ENCODE assay signal across 15 mouse cellular contexts in the genomic region with DNA sequence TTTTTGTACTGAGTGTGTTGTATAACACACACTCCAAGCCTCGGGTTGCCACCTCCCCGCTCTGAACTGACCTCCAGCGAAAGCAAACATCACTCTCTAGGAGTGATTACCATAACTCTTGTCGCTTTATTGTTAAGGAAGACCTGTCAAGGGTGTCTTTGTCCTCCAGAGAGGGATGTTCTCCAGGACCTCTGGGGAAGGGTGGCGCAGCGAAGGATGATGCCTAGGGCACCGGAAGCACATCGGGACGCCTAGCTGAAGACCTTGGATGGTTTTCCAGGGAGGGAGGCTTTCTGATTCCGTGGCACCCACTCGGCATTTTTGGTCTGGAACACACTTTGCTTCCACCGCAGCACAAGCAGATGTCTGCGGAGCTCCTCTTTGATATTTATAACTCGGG. TPM values are rescaled to one million over a fixed set of nuclear protein-coding genes. Genes with fewer than 3 reads are reported as not detected.
DNase-seq lines count a peak whose midpoint lies in the region; ATAC-seq lines count a peak whose summit lies in the region.
"Had no signal": no experiment of that assay in that cellular context is flagged by ENCODE, and none has a peak within 500 bp of the region (broad histone marks: within the 10 kb centered on the region; RNA-seq: fewer than 3 reads in every experiment).

No protein-coding gene starts in this region.

- no peak overlapping the region for H3K4me3 ChIP-seq in heart, embryonic 13.5 days
- H3K4me3 ChIP-seq in lung, embryonic 15.5 days, result no peak overlapping the region
- no peak overlapping the region for H3K4me3 ChIP-seq in intestine, embryonic 16.5 days (ENCODE audit: low read length)
- H3K4me3 ChIP-seq: embryonic facial prominence, embryonic 15.5 days had no signal

- H3K4me1 ChIP-seq in heart, embryonic 13.5 days, result peaks cover 50% of the 10 kb centered on the region
- H3K4me1 ChIP-seq in lung, embryonic 15.5 days, result peaks cover 31% of the 10 kb centered on the region
- H3K4me1 ChIP-seq in intestine, embryonic 16.5 days (ENCODE audit: control insufficient read depth, insufficient read depth, low read length), result peaks cover 22% of the 10 kb centered on the region

- no peaks in the 10 kb centered on the region for H3K9me3 ChIP-seq in heart, embryonic 13.5 days
- H3K9me3 ChIP-seq in lung, embryonic 15.5 days, result no peaks in the 10 kb centered on the region
- no peaks in the 10 kb centered on the region for H3K9me3 ChIP-seq in intestine, embryonic 16.5 days (ENCODE audit: control insufficient read depth, low read length)
- H3K9me3 ChIP-seq: embryonic facial prominence, embryonic 15.5 days had no signal

- no peak for DNase-seq in heart, postnatal 4 days
- DNase-seq in lung, adult 18-20 months, result no peak
- peak; percentile 82 for DNase-seq in ES-CJ7 (ENCODE audit: low read depth, low spot score)
- no peak for DNase-seq in adrenal gland, postnatal 14 days
- no peak for DNase-seq in left cerebral cortex, postnatal 10 days (ENCODE audit: extremely low spot score in 1 of 2, low spot score in 2 of 2)
- DNase-seq: adrenal gland, adult 2 months; cerebellum, postnatal 36 days; kidney, adult 18-20 months; layer of hippocampus, adult 9-11 months had no signal

- H3K4me2 ChIP-seq in heart, embryonic 13.5 days, result peak overlapping the region; percentile 86
- no peak overlapping the region for H3K4me2 ChIP-seq in lung, embryonic 15.5 days
- no peak overlapping the region for H3K4me2 ChIP-seq in intestine, embryonic 16.5 days (ENCODE audit: low read depth, low read length)

- intact Hi-C loops in left cerebral cortex, postnatal 10 days (cut with DNase I), result no loop called here

- ATAC-seq in heart, embryonic 13.5 days (ENCODE audit: extremely low read depth, insufficient number of reproducible peaks, low FRiP score, low TSS enrichment), result no peak
- ATAC-seq in lung, embryonic 15.5 days (ENCODE audit: borderline replicate concordance, extremely low read depth, low FRiP score, low TSS enrichment), result no peak
- ATAC-seq in intestine, embryonic 16.5 days, result no peak
- ATAC-seq: forebrain, embryonic 16.5 days; Patski had no signal

- no peak overlapping the region for H3K27ac ChIP-seq in heart, embryonic 13.5 days (replicated peaks)
- H3K27ac ChIP-seq in lung, embryonic 15.5 days, result peak overlapping the region; percentile 95
- 0 out of 2 replicates have a peak overlapping the region, but pooled peaks have one; percentile 28 for H3K27ac ChIP-seq in intestine, embryonic 16.5 days (ENCODE audit: low read length)
- H3K27ac ChIP-seq: embryonic facial prominence, embryonic 15.5 days had no signal

- 50% methylated on average over 14 of the region's 14 CpGs for WGBS in heart, embryonic 13.5 days
- 49% methylated on average over 14 of the region's 14 CpGs for WGBS in lung, embryonic 15.5 days
- 46% methylated on average over 14 of the region's 14 CpGs for WGBS in intestine, embryonic 16.5 days

- no peak overlapping the region for H3K9ac ChIP-seq in heart, embryonic 13.5 days
- no peak overlapping the region for H3K9ac ChIP-seq in lung, embryonic 15.5 days
- 0 out of 2 replicates have a peak overlapping the region, but pooled peaks have one; percentile 7 for H3K9ac ChIP-seq in intestine, embryonic 16.5 days (ENCODE audit: low read depth, low read length)
- H3K9ac ChIP-seq: embryonic facial prominence, embryonic 15.5 days had no signal

- no peaks in the 10 kb centered on the region for H3K27me3 ChIP-seq in heart, embryonic 13.5 days (replicated peaks)
- H3K27me3 ChIP-seq in lung, embryonic 15.5 days, result no peaks in the 10 kb centered on the region
- H3K27me3 ChIP-seq in intestine, embryonic 16.5 days (replicated peaks; ENCODE audit: control insufficient read depth, insufficient read depth, low read length), result no peaks in the 10 kb centered on the region
- H3K27me3 ChIP-seq: embryonic facial prominence, embryonic 15.5 days; Patski had no signal

- H3K36me3 ChIP-seq in heart, embryonic 13.5 days, result no peaks in the 10 kb centered on the region
- no peaks in the 10 kb centered on the region for H3K36me3 ChIP-seq in lung, embryonic 15.5 days
- no peaks in the 10 kb centered on the region for H3K36me3 ChIP-seq in intestine, embryonic 16.5 days (ENCODE audit: control insufficient read depth, insufficient read depth, low read length)
- H3K36me3 ChIP-seq: embryonic facial prominence, embryonic 15.5 days had no signal

RNA-seq across cellular contexts. Expression of a gene that starts 59.0 kb away (rescaled TPM):
- polyA plus RNA-seq in heart, embryonic 13.5 days (2015; fragmentation: Nextera tagmentation; extraction: Ambion mirVana), result 2.4 and 3.0 TPM in 2 replicates
- total RNA-seq in heart, postnatal 4 days (2021), result 10 to 100 TPM; 18.8 to 19.3 TPM
- polyA plus RNA-seq in lung, embryonic 15.5 days (2015; fragmentation: Nextera tagmentation; extraction: Ambion mirVana), result 5.0 and 5.1 TPM in 2 replicates
- polyA plus RNA-seq in intestine, embryonic 16.5 days (2015; fragmentation: Nextera tagmentation; extraction: Ambion mirVana), result 2.4 and 2.9 TPM in 2 replicates
- 28.6 and 32.6 TPM in 2 replicates for total RNA-seq in adrenal gland, postnatal 14 days (2021)
- total RNA-seq in left cerebral cortex, postnatal 10 days (2021), result 1 to 10 TPM; 4.1 TPM
